Mouse (Mus musculus) spleen, adult 2 months (tissue): ENCODE data around the gene Galnt4.

Experiments used
- CTCF ChIP-seq: fragments of 200-500 bp; IDR thresholded peaks from 2 replicates; pipeline ENCODE4 v1.5.1; 2011; ENCODE audit warnings: mild to moderate bottlenecking, inconsistent platforms; ENCODE audit not compliant: insufficient read depth, insufficient read length, insufficient replicate concordance; ENCODE audit errors: extremely low read depth
- POLR2A ChIP-seq: fragments of 200-500 bp; IDR thresholded peaks from 2 replicates; pipeline ENCODE4 v1.6.1; 2011; ENCODE audit warnings: low read depth, low read length, inconsistent platforms

DNA sequence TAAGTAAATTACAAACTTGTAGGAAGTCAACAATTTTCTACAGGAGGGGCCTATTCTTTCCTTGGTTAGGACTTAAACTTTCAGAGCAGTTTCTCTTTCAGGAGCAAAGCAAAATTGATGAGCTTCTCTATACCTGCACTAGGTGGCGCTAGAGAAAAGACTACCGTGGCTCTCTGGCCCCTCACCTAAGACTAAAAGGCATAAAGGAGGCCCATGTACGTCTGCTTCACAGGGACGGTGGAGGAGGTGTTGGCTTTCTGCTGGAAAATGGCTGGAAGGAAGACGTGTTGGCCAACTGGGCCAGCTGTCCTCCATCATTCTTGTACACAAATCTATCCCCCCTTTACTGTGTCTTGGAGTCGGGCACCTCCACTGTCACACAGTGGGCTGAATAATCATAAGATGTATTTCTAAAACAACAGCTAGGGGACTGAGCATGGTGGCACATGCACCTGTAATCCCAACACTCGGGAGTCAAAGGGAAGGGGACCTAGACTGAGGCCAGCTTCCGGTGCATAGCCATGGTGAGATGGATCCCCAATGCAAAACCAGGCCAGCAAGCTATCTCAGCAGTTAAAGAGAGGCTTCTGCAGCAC, 54.1 kb downstream of the Galnt4 start:
- peak; percentile 50; the same call in 1 of the 2 replicates for TF ChIP-seq CTCF
- TF ChIP-seq POLR2A, result no peak
